Mouse (Mus musculus) testis, postnatal 10 days (tissue): ENCODE results near the gene Olfr1350.
"Not testable (repeated sequence)": the region's sequence is repeated elsewhere in the genome, so short reads cannot be mapped to it uniquely, and the experiment has no call there.

Source experiments
- DNase-seq: peaks from one replicate; pipeline ENCODE4 v3.0.0; 2021; ENCODE audit warnings: low spot score

Olfr1350 gene

DNA sequence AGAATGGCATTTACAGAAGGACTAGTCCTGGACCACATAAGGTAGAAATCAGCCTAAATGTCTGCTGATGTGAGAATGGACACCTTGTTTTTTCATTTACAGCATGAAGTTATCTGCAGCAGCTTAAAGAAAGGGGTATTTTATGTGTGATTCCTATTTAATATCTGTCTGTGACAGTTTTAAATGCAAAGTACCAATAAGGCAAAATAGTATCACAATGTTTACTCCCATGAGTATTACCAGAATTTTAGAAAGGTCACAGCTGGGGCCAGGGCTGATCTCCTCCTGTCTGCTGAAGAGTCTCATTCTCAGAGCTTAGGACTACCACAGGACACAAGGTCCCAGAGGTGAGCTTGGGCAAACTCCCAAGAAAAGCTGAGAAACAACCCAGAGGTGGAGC, at the start of gene Olfr1350:
Olfr1350 (plus strand) TSS at position 301 of the 400 bp plus-strand sequence.
- no peak for DNase-seq

DNA sequence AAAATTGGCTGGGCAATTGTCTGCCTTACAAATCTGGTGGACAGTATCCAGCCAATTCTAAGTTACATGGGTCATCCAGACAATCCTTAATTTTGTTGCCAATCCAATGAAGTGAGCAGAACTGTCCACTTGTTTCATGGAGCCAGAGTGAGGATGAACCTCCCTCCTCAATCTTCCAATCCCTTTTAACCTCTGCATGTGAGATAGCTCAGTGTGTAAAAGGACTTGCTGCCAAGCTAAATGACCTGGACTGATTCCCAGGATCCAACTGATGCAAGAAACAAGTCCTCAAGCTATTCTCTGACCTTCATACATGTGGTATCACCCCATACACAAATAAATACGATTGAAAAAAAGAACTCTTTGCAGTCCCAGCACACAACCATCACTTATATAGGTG, 43.0 kb upstream of the Olfr1350 start:
- DNase-seq, result no peak

DNA sequence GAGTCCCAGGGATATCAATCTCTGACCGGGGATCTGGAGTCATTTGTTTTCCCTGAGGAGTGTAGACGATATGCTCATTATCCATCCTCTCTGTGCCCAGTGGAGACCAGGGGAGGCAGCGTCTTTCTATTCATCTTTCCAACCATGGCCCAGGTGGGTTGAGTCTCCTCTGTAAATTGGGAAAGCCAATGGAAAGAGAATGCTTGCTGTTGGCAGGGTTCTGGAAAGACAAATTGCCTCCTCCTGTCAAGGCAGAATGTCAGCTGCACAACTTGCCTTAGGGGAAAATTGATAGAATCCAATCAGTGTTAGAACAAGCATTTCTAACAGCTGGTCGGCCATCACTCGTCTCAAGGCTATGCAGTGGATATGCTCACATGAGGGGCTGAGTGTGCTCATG, 41.8 kb upstream of the Olfr1350 start, which contains the start of gene Olfr1349:
Olfr1349 (minus strand) TSS at position 101 of the 400 bp plus-strand sequence.
- DNase-seq, result no peak

DNA sequence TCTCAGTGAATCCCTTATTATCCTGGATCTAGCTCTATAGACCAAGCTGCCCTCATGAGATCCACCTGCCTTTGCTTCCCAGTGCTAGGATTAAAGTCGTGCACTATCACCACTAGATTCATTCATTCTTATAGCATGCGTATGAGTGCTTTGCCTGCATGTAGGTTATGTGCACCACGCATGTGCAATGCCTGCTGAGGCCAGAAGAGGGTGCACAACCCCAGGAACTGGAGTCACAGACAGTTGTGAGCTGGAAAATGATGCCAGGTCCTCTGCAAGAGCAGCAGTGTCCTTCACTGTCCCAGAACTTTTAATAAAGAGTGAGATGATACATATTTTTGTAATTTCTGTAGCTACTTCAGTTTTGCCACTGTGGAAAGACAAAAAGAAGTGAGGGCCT, 39.6 kb upstream of the Olfr1350 start:
- peak; percentile 45 for DNase-seq

DNA sequence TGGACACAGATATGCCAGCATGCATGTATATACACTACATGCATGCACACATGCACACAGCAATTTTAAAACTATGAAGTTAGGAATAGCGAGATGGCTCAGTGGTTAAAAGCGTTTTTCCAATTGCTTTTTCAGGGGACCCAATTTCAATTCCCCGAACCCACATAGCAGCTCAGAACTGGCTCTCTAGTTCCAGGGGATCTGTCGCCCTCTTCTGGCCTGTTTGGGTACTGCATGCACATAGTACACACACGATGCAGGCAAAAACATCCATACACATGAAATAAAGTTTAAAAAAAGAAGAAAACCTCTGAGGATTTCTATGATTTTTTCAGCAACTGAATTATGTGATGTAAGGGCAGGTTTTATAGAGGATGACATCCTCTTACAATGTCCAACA, 38.5 kb upstream of the Olfr1350 start:
- peak; percentile 75 for DNase-seq

DNA sequence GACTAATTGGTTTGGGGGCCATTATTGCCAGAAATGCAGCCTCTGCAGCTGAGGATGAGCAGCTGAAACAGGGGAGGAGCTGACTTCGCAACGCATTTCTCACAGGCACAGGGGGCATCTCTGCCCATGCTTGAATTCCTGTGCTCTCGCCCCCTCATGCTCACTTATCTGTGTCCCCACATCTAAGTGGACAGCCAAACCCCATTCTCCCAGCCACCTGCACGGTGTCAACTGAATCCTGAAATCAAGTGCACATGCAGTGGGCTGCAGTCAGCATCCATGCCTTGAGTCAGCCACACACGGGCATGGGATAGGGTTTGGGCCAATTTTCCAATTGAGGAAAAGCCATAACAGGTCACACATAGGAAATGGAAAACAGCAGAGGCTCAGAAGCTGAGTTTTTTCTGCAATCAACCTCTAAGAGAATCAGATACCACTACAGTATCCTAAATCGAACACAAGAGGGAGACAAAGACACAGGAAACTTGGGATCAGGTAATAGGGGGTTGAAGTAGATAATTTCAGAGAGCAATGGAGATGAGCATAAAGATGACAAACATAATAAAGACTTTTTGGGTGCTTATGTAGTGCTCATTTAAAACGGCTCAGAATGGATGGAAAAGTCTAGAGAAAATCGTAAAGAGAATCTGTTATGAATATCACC, 21.6 kb downstream of the Olfr1350 start:
- DNase-seq, result no peak

DNA sequence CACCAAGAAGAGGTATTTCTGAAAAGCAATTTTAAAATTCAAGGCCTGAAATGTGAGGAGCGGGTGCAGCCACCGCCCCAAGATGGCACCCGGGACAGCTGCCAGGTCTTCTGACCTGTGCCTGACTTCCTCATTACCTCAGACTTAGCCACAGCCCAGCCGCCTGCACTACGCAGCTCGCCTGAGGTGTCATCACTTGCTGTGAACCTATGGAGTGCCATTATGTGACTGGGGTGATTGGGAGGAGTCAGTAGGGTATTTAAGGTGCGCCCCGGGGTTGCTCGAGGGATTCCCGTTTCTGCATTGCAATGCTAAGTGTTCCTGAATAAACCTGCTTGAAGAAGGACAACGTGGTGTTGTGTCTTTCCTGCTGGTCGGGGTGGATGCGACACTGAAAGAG, 24.1 kb downstream of the Olfr1350 start:
- not testable (repeated sequence) for DNase-seq

DNA sequence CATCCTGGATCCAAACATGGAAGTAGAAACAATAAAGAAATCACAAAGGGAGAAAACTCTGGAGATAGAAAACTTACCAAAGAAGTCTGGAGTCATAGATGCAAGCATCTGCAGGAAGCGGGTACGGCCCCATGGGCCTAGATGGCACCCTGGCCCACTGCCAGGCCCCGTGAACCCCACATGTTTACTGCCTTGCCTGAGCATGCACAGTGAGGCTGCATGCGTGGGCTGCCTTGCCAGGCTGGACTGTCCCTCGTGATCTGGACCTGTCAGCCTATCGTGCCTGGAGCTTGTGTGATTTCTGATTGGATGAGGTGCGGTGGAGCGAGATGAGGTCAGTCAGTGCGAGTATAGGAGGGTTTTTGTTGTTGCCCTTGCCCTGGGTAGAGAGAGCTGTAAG, 38.7 kb downstream of the Olfr1350 start:
- DNase-seq, result peak; percentile 42
